Mouse (Mus musculus) embryo, embryonic 10.5 days (tissue): ENCODE measurements around the gene Olfr145.

Experiments used
- DNase-seq: peaks from one replicate; pipeline ENCODE4 v3.0.0-alpha.2; 2015; ENCODE audit warnings: low spot score

The Olfr145 gene

DNA sequence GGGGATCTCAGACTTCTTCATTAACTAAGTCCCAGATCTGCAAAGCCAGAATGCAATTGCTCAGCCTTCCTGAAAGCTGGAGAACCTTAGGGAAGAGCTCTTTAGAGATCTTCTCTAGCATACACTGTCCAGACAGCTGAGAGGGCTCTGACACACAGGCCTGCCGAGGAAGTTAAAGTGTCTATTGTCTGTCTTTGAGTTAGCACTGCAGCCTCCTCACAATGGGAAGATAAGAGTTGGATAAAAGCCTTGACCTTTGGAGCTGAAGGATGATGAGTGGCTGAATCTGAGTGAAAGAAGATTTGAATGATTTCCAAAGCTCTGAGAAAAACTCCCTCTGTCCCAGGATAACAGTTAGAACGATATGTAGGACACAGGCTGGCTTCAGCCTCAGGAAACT lies at the start of gene Olfr145:
TSS of gene Olfr145 (plus strand) at position 64 of the 400 bp plus-strand sequence.
- DNase-seq, result peak; percentile 3

GRCm38 (mm10) chr9:37849267-37849666 lies 47.3 kb upstream of the Olfr145 start:
- no peak for DNase-seq

DNA sequence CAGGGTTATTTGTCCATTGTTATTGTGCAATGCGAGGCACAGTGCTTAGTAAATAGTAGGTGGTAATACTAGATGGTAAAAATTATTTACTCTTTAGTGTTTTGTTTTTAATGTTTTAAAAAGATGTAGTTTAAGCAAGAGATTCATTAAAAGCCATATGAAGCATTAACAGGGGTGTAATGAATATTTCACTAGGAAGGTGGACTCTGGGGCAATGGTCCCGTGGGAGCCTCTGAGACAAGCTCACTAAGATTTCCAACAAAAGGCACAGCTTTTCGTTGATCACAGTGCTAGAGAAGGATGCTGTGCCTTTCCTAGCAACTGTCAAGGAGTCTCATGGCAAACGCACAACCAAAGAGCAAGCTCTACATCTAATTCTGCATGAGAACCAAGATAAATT lies 42.6 kb upstream of the Olfr145 start, which contains the start of gene Olfr877:
TSS of gene Olfr877 (plus strand) at position 301 of the 400 bp plus-strand sequence.
- DNase-seq, result no peak

DNA sequence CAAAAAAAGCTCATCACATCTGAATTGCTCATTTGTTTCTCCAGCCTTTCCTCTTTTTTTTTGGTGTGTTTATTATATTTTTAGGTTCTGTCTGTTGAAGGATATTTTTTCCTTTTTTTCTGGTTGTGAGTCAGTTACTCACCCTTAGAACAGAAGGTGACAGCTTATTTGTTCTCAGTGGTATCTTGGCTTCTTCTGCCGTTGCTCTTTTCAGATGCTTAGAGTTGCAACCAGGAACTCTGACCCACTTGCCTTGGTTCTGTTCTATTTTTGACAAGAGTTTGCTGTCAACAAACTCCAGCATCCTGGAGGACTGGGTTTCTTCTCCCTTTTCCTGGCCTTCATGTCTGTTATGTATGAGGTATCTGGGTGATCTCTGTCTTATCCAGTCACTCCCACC lies 33.2 kb upstream of the Olfr145 start:
- DNase-seq, result no peak

GRCm38 (mm10) chr9:37870246-37870645 lies 26.3 kb upstream of the Olfr145 start:
- no peak for DNase-seq

DNA sequence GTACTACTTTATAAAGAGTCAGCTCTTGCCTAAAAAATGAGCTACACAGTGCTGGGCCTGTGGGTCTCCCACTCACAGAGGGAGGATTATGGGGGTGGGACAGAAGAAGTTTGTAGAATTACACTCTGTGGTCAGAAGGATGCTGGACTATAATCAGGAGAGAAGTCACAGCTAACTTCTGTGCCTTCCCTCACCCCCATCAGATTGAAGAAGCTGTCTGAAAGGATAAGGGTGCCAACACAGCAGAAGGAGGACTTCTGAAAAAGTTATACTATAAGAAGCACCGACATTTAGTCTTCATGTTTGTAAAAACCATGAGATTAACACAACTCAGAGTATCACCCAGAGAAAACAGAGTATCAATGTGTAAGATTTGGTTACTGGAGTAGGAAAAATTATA lies 25.4 kb upstream of the Olfr145 start:
- no peak for DNase-seq

DNA sequence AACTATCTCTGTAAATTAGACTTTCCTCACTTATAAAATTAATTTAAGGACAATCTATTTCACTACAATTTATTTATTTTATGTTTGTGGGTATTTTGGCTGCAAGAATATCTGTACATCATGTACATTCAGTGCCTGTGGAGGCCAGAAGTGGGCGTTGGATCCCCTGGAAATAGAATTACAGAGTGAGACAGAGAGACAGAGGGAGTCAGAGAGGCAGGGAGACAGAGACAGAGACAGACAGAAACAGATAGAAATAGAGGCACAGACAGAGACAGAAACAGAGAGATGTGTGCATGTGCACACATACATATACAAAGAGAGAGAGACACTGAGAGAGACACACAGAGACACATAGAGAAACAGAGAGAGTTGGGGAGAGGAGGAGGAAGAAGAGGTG lies 25.0 kb upstream of the Olfr145 start:
- DNase-seq, result no peak

DNA sequence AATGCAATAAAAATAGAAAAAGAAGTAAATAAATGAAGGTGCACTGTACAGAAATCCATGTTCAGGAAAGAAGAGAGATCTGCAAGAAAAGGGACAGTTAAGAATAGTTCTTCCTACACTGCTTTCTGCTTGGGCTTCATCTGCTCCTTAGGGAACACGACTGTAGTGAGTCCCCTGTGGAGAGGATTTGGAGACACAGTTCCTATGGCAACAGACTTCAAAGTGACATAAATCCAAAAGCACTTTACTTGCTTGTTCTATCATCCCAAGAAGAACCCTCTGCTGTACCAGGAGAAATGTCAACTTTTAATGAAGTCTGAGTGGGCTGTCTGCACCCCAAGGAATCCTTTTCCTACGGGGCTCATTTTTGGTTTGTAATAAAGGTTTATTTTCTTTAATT lies 5.6 kb upstream of the Olfr145 start:
- DNase-seq, result peak; percentile 5

GRCm38 (mm10) chr9:37905555-37905954 lies 9.0 kb downstream of the Olfr145 start:
- DNase-seq, result no peak

DNA sequence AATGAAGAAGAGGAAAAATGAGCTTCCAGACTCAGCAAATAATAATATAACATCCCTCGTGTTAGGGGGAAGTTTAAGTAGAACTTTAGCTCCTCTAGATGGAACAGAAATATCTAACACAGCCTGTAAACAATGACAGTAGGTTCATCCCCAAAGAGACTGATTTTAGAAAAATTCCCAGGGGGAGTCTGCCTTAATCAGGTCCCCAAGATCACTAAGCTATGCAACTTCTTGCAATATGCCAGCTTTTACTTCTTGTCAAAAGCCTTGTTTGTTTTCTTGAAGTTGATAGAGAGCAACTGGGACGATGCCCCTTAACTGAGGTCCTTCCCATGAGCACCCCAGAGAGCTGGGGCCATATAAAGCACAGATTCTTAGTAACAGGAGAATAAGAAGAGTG lies 21.0 kb downstream of the Olfr145 start, which contains the start of gene Olfr878:
TSS of gene Olfr878 (plus strand) at position 301 of the 400 bp plus-strand sequence.
- no peak for DNase-seq

DNA sequence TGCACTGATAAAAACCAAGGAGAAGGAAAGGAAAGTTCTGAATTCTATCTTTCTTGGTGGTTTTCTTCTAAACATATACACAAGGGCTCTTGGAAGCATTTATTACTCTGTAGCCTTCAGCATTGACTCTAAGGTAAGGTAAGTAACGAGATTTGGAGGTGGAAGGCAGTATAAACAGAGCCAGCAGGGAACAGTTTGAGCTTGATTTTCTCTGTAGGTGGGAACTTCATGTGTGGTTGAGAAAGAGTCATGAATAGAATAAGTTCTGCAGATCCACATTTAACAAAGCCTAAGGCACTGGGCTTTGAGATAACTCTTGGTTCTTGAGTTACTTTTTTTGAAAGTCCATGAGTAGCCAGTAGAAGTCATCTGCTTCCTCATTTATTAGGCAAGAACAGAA lies 21.5 kb downstream of the Olfr145 start:
- DNase-seq, result no peak

- no peak for DNase-seq
Observed at GRCm38 (mm10) chr9:37924194-37924593, 27.7 kb downstream of the Olfr145 start.

- no peak for DNase-seq
Observed at GRCm38 (mm10) chr9:37925445-37925844, 28.9 kb downstream of the Olfr145 start.

- DNase-seq, result no peak
Observed at GRCm38 (mm10) chr9:37926019-37927013, 29.8 kb downstream of the Olfr145 start.

GRCm38 (mm10) chr9:37932519-37932918 lies 36.0 kb downstream of the Olfr145 start:
- DNase-seq, result peak; percentile 92

DNA sequence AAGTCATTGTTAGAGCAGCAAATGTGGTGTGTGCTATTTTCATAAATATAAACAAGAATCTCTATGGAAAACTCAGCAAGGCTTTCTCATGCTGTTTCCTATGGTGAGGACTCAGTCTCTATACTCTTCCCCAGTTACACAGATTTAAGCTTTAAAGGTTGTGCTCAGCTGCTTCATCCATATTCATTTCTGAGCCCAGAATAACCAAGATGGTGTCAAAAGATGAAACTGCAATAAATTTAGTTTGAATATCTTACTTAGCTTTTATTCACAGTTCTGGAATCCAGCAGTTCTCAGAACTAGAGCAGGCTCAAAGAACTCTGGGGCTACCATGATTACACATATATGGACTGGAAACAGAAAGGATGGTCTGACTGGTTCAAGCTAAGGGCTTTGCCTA lies 37.6 kb downstream of the Olfr145 start:
- DNase-seq, result no peak

DNA sequence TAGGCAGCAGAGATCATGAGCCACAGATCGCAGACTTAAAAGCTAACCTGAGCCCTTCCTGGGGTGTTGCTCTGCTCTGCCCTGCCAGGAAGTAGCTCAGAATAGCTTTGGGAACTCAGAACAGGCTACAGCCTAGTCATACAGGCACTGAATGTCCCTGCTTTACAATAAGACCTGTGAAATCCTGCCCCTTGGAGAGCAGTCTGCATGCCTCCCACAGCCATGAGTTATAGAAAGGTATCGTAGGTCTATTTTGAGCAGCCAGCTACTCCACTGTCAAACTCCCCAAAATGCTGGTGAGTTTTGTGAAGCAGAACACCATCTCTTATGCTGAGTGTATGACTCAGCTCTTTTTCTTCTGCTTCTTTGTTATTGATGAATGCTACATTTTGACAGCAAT lies 44.6 kb downstream of the Olfr145 start:
- no peak for DNase-seq
